Mouse (Mus musculus): ENCODE measurements around the gene Hnrnph1. TPM values are rescaled to one million over a fixed set of nuclear protein-coding genes. Genes with fewer than 3 reads are reported as not detected.

Gene Hnrnph1
- polyA plus RNA-seq, 1 experiment: 1,562 TPM

DNA sequence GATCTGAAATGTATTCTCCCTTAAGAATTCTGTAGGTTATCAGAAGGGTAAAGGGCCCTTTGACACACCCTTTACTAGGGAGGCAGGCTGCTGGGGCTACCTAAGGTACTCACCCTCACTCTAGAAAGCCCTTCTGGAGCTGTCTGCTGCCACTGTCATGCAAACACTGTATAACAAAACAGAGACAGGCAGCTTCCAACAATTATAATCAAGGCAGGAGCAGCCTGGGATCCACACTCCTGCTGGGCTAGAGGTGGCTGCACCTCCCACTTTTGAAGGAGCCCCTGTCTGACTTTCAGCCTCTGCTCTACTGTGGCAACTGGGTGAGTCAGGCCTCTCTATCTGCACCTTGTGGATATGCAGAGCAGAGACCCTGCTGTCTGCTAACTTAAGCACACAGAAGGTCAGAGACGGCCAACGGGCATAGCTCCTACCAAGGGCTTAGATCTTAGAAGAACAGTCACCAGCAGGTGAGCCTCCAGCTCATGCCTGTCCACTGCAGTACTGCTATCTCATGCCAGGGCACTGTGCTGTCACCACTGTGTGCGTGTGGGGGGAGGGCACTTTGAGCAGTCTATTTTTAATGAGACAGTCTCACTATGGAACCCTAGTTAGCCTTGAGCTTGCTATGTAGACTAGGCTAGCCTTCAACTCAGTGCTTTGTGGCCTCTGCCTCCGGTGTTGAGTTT is 14.6 kb downstream of the Hnrnph1 start:
- Histone ChIP-seq H3K4me1 (ENCODE audit: control insufficient read depth, insufficient read depth, low read length) (no peaks in the 10 kb centered on the region), H3K27ac (ENCODE audit: insufficient read depth, low read depth, low read length) (no peak overlapping the region), H3K4me3 (ENCODE audit: insufficient read depth, low read depth, low read length) (no peak overlapping the region)
- WGBS: 77% methylated on average over 4 of the region's 4 CpGs
- no peak for TF ChIP-seq CTCF (IDR thresholded peaks at IDR 0.05; ENCODE audit: insufficient read depth, low read depth, low read length)
- no peak for TF ChIP-seq POLR2A (IDR thresholded peaks at IDR 0.05; ENCODE audit: insufficient read depth, low read depth, low read length)

DNA sequence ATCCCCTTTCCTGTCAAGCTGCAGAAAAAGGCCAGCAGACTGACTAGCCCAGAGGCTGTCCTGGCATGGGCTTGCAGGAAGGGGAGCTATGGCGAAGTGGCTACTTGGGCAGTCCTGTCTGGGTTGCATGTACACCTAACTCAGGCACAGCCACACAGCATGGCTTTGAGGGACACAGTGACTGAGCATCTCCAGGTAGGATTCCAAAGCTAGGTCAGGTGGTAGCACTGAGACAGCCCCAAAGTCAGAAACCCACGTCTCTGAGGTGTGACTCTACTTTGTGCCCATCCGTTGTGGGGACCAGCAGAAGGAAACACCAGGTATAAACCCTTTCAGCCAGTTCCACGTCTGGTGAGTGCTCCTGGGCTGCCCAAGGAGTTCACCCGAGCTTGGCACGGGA is 16.5 kb downstream of the Hnrnph1 start:
- H3K27ac ChIP-seq (ENCODE audit: insufficient read depth, low read depth, low read length): no peak overlapping the region
- TF ChIP-seq POLR2A (IDR thresholded peaks at IDR 0.05; ENCODE audit: insufficient read depth, low read depth, low read length) (no peak), CTCF (IDR thresholded peaks at IDR 0.05; ENCODE audit: insufficient read depth, low read depth, low read length) (no peak)
- WGBS: 84% methylated on average over 6 of the region's 6 CpGs
- H3K4me3 ChIP-seq (ENCODE audit: insufficient read depth, low read depth, low read length): no peak overlapping the region
- H3K4me1 ChIP-seq (ENCODE audit: control insufficient read depth, insufficient read depth, low read length): no peaks in the 10 kb centered on the region

DNA sequence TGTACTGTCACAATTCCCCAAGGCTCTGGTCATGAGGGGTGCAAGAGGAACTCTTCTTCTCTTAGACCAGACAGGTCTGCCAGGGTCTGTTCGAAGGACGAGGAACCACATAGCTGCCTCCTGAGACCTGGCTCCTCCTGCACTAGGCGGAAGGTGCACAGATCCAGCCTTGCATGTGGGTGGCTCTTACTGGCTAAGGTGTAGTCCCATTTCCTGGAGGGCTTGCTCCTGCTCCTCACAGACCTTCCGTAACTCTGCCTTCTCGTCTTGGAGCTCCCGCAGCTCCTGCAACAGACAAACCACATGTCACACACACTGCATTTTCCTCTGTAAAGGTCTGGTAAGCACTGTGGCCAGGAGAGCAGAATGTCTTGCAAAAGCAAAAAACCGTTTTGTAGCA is 17.9 kb downstream of the Hnrnph1 start:
- 90% methylated on average over 7 of the region's 7 CpGs for WGBS
- TF ChIP-seq POLR2A (IDR thresholded peaks at IDR 0.05; ENCODE audit: insufficient read depth, low read depth, low read length) (no peak), CTCF (IDR thresholded peaks at IDR 0.05; ENCODE audit: insufficient read depth, low read depth, low read length) (no peak)
- Histone ChIP-seq H3K4me1 (ENCODE audit: control insufficient read depth, insufficient read depth, low read length) (no peaks in the 10 kb centered on the region), H3K27ac (ENCODE audit: insufficient read depth, low read depth, low read length) (no peak overlapping the region), H3K4me3 (ENCODE audit: insufficient read depth, low read depth, low read length) (no peak overlapping the region)

DNA sequence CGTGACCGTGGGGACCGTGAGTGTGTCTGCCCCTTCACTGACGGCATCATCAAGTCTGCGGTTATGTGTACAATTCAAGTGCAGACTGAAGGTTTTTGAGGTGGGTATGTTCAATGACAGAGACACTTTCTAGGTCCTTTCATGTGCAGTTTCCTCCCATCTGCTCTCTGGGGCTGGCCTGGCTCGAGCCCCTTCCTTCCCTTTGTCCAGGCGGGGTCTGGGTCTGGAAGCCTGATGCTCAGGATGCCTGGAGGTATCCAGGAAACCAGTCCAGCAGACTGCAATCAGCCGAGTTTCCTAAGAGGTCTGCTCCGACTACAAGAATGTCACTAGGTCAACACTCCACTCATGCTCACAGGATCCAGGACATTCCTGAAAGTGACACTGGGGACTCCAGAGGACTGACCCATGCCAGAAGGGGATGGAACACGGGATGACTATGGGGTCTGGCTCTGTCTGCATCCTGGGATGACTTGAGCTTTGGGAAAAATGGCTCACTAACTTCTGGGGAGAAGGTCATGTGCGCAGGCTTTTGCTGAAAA is 20.0 kb downstream of the Hnrnph1 start:
- WGBS: 87% methylated on average over 11 of the region's 11 CpGs
- H3K27ac ChIP-seq (ENCODE audit: insufficient read depth, low read depth, low read length): no peak overlapping the region
- no peak for TF ChIP-seq CTCF (IDR thresholded peaks at IDR 0.05; ENCODE audit: insufficient read depth, low read depth, low read length)
- no peak for TF ChIP-seq POLR2A (IDR thresholded peaks at IDR 0.05; ENCODE audit: insufficient read depth, low read depth, low read length)
- H3K4me1 ChIP-seq (ENCODE audit: control insufficient read depth, insufficient read depth, low read length): no peaks in the 10 kb centered on the region
- H3K4me3 ChIP-seq (ENCODE audit: insufficient read depth, low read depth, low read length): no peak overlapping the region

DNA sequence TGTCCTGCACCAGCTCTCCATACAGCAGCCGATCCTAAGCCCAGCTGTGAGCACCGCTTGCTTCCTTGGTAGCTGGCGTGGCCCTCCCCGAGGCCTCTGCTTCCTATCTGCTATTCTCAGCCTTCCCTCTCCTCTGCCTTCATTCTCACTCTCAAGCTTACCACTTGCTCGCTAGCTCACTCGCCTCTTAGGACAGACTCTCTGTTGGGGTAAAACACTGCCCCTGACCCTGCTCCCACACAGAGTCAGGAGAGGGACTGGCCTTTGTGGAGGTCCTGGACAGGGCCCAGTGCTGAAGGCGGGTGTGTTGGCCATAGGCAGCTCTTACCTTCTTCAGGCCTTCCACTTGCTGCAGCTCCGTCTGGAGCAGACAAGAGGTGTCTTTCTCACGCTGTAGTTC is 20.5 kb downstream of the Hnrnph1 start:
- TF ChIP-seq CTCF (IDR thresholded peaks at IDR 0.05; ENCODE audit: insufficient read depth, low read depth, low read length) (no peak), POLR2A (IDR thresholded peaks at IDR 0.05; ENCODE audit: insufficient read depth, low read depth, low read length) (no peak)
- Histone ChIP-seq H3K4me1 (ENCODE audit: control insufficient read depth, insufficient read depth, low read length) (no peaks in the 10 kb centered on the region), H3K4me3 (ENCODE audit: insufficient read depth, low read depth, low read length) (no peak overlapping the region), H3K27ac (ENCODE audit: insufficient read depth, low read depth, low read length) (no peak overlapping the region)
- WGBS: 87% methylated on average over 9 of the region's 9 CpGs

DNA sequence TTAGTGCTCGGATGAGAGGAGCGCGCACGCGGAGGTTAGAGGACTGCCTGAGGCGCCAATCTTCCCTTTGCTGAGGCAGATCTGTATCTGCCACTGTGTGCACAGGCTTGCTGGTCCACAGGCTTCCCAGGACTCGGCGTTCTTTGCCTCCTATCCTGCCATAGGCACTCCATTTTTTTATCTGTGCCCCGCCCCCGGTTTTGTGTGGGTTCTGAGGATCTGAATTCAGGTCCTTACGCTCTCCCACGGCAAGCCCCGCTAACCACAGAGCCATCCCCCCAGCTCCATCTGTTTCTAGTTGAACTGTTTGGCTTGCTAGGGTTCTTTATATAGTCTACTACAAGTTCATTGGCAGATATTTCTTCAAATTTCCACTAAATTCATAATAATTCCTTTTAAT is 22.0 kb downstream of the Hnrnph1 start:
- WGBS: 89% methylated on average over 13 of the region's 13 CpGs
- H3K4me1 ChIP-seq (ENCODE audit: control insufficient read depth, insufficient read depth, low read length): no peaks in the 10 kb centered on the region
- no peak overlapping the region for H3K27ac ChIP-seq (ENCODE audit: insufficient read depth, low read depth, low read length)
- no peak overlapping the region for H3K4me3 ChIP-seq (ENCODE audit: insufficient read depth, low read depth, low read length)
- TF ChIP-seq POLR2A (IDR thresholded peaks at IDR 0.05; ENCODE audit: insufficient read depth, low read depth, low read length) (no peak), CTCF (IDR thresholded peaks at IDR 0.05; ENCODE audit: insufficient read depth, low read depth, low read length) (no peak)

DNA sequence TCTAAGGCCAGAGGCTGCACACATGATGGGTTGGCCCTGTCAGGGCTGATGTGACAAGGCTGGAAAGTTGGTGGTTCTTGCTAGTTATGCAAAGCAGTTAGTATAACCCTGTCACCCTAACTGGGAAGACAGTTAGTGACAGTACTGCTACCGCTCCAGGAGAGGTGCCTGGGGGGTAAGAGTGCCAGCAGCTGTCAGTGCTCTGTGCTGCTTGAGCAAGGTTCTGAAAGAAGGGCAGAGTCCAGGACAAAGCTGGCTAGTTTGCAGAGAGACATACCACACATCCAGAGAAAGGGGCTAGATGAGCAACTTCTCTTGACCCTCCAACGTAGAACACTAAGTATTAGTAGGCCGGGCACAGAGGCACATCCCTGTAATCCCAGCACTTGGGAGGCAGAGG is 25.7 kb downstream of the Hnrnph1 start:
- H3K4me1 ChIP-seq (ENCODE audit: control insufficient read depth, insufficient read depth, low read length): no peaks in the 10 kb centered on the region
- no peak overlapping the region for H3K4me3 ChIP-seq (ENCODE audit: insufficient read depth, low read depth, low read length)
- no peak overlapping the region for H3K27ac ChIP-seq (ENCODE audit: insufficient read depth, low read depth, low read length)
- TF ChIP-seq POLR2A (IDR thresholded peaks at IDR 0.05; ENCODE audit: insufficient read depth, low read depth, low read length) (no peak), CTCF (IDR thresholded peaks at IDR 0.05; ENCODE audit: insufficient read depth, low read depth, low read length) (no peak)
- WGBS: 96% methylated on average over 3 of the region's 3 CpGs

DNA sequence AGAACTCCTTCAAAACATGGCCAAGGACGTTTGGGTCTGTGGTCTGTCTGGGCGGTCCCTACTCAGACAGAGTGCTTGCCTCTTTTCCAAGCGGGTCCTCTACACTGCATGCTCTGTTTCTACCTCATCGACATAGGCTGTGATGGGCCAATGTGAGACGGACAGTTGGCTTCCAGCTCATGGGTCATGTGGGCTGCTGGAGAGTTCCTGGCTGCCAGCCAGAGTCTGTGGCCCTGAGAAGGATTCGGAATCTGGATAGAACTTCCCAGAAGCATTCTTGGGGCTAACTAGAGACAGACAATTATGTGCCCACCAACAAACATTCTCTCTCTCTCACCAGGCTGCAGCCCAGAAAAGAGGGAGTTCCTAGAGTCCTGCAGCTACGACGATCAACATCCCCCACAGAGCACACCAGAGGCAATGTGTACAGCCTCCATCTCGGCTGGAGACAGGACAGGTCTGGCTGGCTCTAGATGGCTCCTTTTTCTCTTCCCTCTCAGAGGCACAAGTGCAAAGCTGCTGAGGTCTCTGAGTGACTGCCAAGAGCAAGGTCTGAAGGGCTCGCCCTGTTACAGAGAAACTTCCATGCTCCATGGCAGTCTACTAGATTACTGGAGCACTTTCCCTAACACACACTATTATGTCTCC is 26.7 kb downstream of the Hnrnph1 start:
- no peaks in the 10 kb centered on the region for H3K4me1 ChIP-seq (ENCODE audit: control insufficient read depth, insufficient read depth, low read length)
- TF ChIP-seq POLR2A (IDR thresholded peaks at IDR 0.05; ENCODE audit: insufficient read depth, low read depth, low read length) (no peak), CTCF (IDR thresholded peaks at IDR 0.05; ENCODE audit: insufficient read depth, low read depth, low read length) (no peak)
- no peak overlapping the region for H3K4me3 ChIP-seq (ENCODE audit: insufficient read depth, low read depth, low read length)
- 35% methylated on average over 10 of the region's 10 CpGs for WGBS
- no peak overlapping the region for H3K27ac ChIP-seq (ENCODE audit: insufficient read depth, low read depth, low read length)

DNA sequence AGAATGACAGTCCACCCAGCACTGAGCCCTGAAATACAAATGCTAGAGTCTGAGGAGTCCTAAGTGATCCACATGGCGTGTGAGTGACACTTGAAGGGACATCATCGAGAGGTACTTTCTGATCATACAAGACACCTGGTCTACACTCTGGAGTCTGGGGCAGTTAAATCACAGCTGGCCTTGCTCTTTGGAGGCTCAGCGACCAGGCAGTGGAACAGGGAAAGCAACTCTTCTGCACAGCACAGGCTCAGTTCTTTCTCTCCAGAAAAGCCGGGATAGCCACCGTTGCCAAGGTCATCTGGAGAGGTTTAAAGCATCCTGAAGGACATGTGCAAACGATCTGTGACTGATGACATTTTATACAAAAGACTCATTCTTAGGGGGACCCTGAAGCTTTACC is 30.4 kb downstream of the Hnrnph1 start:
- H3K27ac ChIP-seq (ENCODE audit: insufficient read depth, low read depth, low read length): no peak overlapping the region
- TF ChIP-seq CTCF (IDR thresholded peaks at IDR 0.05; ENCODE audit: insufficient read depth, low read depth, low read length) (no peak), POLR2A (IDR thresholded peaks at IDR 0.05; ENCODE audit: insufficient read depth, low read depth, low read length) (no peak)
- H3K4me3 ChIP-seq (ENCODE audit: insufficient read depth, low read depth, low read length): no peak overlapping the region
- H3K4me1 ChIP-seq (ENCODE audit: control insufficient read depth, insufficient read depth, low read length): no peaks in the 10 kb centered on the region
- 72% methylated on average over 6 of the region's 6 CpGs for WGBS
